ENCODE assay signal across 19 mouse cellular contexts in genomic region chr6:115998758-115999157, GRCm38 (mm10). TPM values are rescaled to one million over a fixed set of nuclear protein-coding genes. Genes with fewer than 3 reads are reported as not detected.
DNase-seq lines count a peak whose midpoint lies in the region; ATAC-seq and TF ChIP-seq lines count a peak whose summit lies in the region.
"Had no signal": no experiment of that assay in that cellular context is flagged by ENCODE, and none has a peak within 500 bp of the region (broad histone marks: within the 10 kb centered on the region; RNA-seq: fewer than 3 reads in every experiment).

No protein-coding gene starts in this region.

- no peak for TF ChIP-seq EP300 in heart, adult 2 months (IDR thresholded peaks at IDR 0.05; ENCODE audit: insufficient read depth, low read depth, low read length)

- no peak for TF ChIP-seq POLR2A in heart, adult 2 months (IDR thresholded peaks at IDR 0.05; ENCODE audit: insufficient read depth, low read depth, low read length)

- H3K4me1 ChIP-seq in heart, adult 2 months (ENCODE audit: control insufficient read depth, insufficient read depth, low read length): peaks cover 29% of the 10 kb centered on the region
- peaks cover 64% of the 10 kb centered on the region for H3K4me1 ChIP-seq in kidney, embryonic 15.5 days
- H3K4me1 ChIP-seq in embryonic facial prominence, embryonic 13.5 days: peaks cover 44% of the 10 kb centered on the region

- H3K9ac ChIP-seq in heart, adult 2 months (ENCODE audit: low read depth, low read length): no peak overlapping the region
- no peak overlapping the region for H3K9ac ChIP-seq in kidney, embryonic 15.5 days
- H3K9ac ChIP-seq in embryonic facial prominence, embryonic 13.5 days: no peak overlapping the region
- H3K9ac ChIP-seq: forebrain, postnatal 0 days; liver, embryonic 15.5 days; neural tube, embryonic 15.5 days had no signal

- ATAC-seq in kidney, embryonic 15.5 days (replicated peaks; ENCODE audit: low FRiP score): no peak
- no peak for ATAC-seq in embryonic facial prominence, embryonic 13.5 days (ENCODE audit: insufficient number of reproducible peaks, insufficient read depth, low FRiP score, low TSS enrichment, low read depth)
- ATAC-seq: CD4-positive, CD25-positive, alpha-beta regulatory T cell, adult 4 months; forebrain, postnatal 0 days had no signal

- H3K9me3 ChIP-seq in kidney, embryonic 15.5 days (replicated peaks): no peaks in the 10 kb centered on the region
- no peaks in the 10 kb centered on the region for H3K9me3 ChIP-seq in embryonic facial prominence, embryonic 13.5 days
- H3K9me3 ChIP-seq: liver, embryonic 15.5 days; neural tube, embryonic 15.5 days had no signal

- H3K4me2 ChIP-seq in kidney, embryonic 15.5 days: 0 out of 2 replicates have a peak overlapping the region, but pooled peaks have one; percentile 12
- no peak overlapping the region for H3K4me2 ChIP-seq in embryonic facial prominence, embryonic 13.5 days
- H3K4me2 ChIP-seq: liver, embryonic 15.5 days; neural tube, embryonic 15.5 days had no signal

- no peak overlapping the region for H3K4me3 ChIP-seq in heart, adult 2 months
- no peak overlapping the region for H3K4me3 ChIP-seq in kidney, embryonic 15.5 days (replicated peaks)
- no peak overlapping the region for H3K4me3 ChIP-seq in embryonic facial prominence, embryonic 13.5 days
- H3K4me3 ChIP-seq: liver, embryonic 15.5 days; neural tube, embryonic 15.5 days had no signal

- no peaks in the 10 kb centered on the region for H3K27me3 ChIP-seq in heart, adult 2 months (ENCODE audit: control insufficient read depth, insufficient read depth, low read length)
- peaks cover 7% of the 10 kb centered on the region for H3K27me3 ChIP-seq in kidney, embryonic 15.5 days
- H3K27me3 ChIP-seq in embryonic facial prominence, embryonic 13.5 days: peaks cover 13% of the 10 kb centered on the region

- TF ChIP-seq CTCF in heart, adult 2 months (IDR thresholded peaks at IDR 0.05): no peak

- intact Hi-C loops in heart, adult 2 months (cut with DNase I): no loop called here

- 0 out of 2 replicates have a peak, but pooled peaks cover 1% of the 10 kb centered on the region for H3K79me2 ChIP-seq in heart, adult 2 months (replicated peaks; ENCODE audit: control insufficient read depth, insufficient read depth, low read length)

- DNase-seq in heart, adult 2 months: no peak
- no peak for DNase-seq in heart, adult 8-10 months (ENCODE audit: low spot score)
- no peak for DNase-seq in kidney, postnatal 4 days
- peak; percentile 55 for DNase-seq in Muller cell, postnatal 12 days (ENCODE audit: inconsistent ontology term)
- DNase-seq in retina, postnatal 1 day: no peak
- DNase-seq: forebrain, postnatal 0 days; right cerebral cortex, postnatal 25 days; thymus, postnatal 25 days had no signal

- 66% methylated on average over 7 of the region's 7 CpGs for WGBS in heart, adult 2 months
- WGBS in kidney, embryonic 15.5 days: 85% methylated on average over 7 of the region's 7 CpGs
- WGBS in embryonic facial prominence, embryonic 13.5 days: 60% methylated on average over 7 of the region's 7 CpGs

- H3K27ac ChIP-seq in heart, adult 2 months: peak overlapping the region; percentile 70
- H3K27ac ChIP-seq in kidney, embryonic 15.5 days: peak overlapping the region; percentile 93; the same call in 1 of the 2 replicates
- peak overlapping the region; percentile 44 for H3K27ac ChIP-seq in embryonic facial prominence, embryonic 13.5 days
- H3K27ac ChIP-seq: liver, embryonic 15.5 days; neural tube, embryonic 15.5 days had no signal

- H3K36me3 ChIP-seq in heart, adult 2 months (ENCODE audit: control insufficient read depth, insufficient read depth, low read length): no peaks in the 10 kb centered on the region; the same call in 1 of the 2 replicates
- H3K36me3 ChIP-seq in kidney, embryonic 15.5 days: no peaks in the 10 kb centered on the region
- no peaks in the 10 kb centered on the region for H3K36me3 ChIP-seq in embryonic facial prominence, embryonic 13.5 days
- H3K36me3 ChIP-seq: liver, embryonic 15.5 days; neural tube, embryonic 15.5 days had no signal

RNA-seq across cellular contexts. Expression of gene Plxnd1, which starts 4.0 kb away (rescaled TPM):
- total RNA-seq in heart, adult 2 months (2021): 10 to 100 TPM; 58.8 to 90.6 TPM
- 79.9 and 102 TPM in 2 replicates for polyA plus RNA-seq in heart, adult 2 months (2012; rRNA removed)
- 10 to 100 TPM; 43.8 to 75.7 (median 63.5) TPM for total RNA-seq in heart, adult 8-10 months (2022)
- polyA plus RNA-seq in kidney, embryonic 15.5 days (2015; fragmentation: Nextera tagmentation; extraction: Ambion mirVana): 47.3 and 52.7 TPM in 2 replicates
- polyA plus RNA-seq in embryonic facial prominence, embryonic 13.5 days (2015; fragmentation: Nextera tagmentation; extraction: Ambion mirVana): 25.2 and 40.3 TPM in 2 replicates

RNA-seq across cellular contexts. Expression of gene H1foo, which starts 54.0 kb away (rescaled TPM):
- not detected for total RNA-seq in heart, adult 2 months (2021)
- not detected in 2 replicates for polyA plus RNA-seq in heart, adult 2 months (2012; rRNA removed)
- total RNA-seq in heart, adult 8-10 months (2022): not detected
- polyA plus RNA-seq in kidney, embryonic 15.5 days (2015; fragmentation: Nextera tagmentation; extraction: Ambion mirVana): not detected in 2 replicates
- not detected in 2 replicates for polyA plus RNA-seq in embryonic facial prominence, embryonic 13.5 days (2015; fragmentation: Nextera tagmentation; extraction: Ambion mirVana)
- total RNA-seq: forebrain, postnatal 0 days; gastrocnemius, postnatal 4 days; layer of hippocampus, postnatal 10 days; left cerebral cortex, postnatal 36 days; megakaryocyte, adult 5-6 weeks; monocyte, adult 5-6 weeks had no signal
- polyA plus RNA-seq: CD4-positive, CD25-positive, alpha-beta regulatory T cell, adult 4 months; cortical plate, adult 2 months; forebrain, postnatal 0 days; liver, embryonic 15.5 days; neural tube, embryonic 15.5 days had no signal
